Mouse (Mus musculus) heart, embryonic 12.5 days (tissue): ENCODE results near the gene Naa11. TPM values are rescaled to one million over a fixed set of nuclear protein-coding genes. Genes with fewer than 3 reads are reported as not detected.

Experiments used
- ATAC-seq: fragments of 200-750 bp; cut with Nextera tagmentation; 2 replicates; pipeline ENCODE4 v1.8.0; 2017; ENCODE audit warnings: moderate TSS enrichment, moderate library complexity; ENCODE audit not compliant: insufficient number of reproducible peaks, low FRiP score
- H3K27ac ChIP-seq: fragments of 300-500 bp; sonication (generic); 2 replicates; pipeline ENCODE4 v1.5.1; 2016; ENCODE audit warnings: mild to moderate bottlenecking, moderate library complexity; ENCODE audit not compliant: poor library complexity, severe bottlenecking
- H3K27me3 ChIP-seq: fragments of 300-500 bp; sonication (generic); replicated peaks from 2 replicates; pipeline ENCODE4 v1.6.1; 2016; ENCODE audit warnings: mild to moderate bottlenecking, moderate library complexity
- H3K36me3 ChIP-seq: fragments of 300-500 bp; sonication (generic); 2 replicates; pipeline ENCODE4 v1.6.1; 2016; ENCODE audit warnings: mild to moderate bottlenecking, moderate library complexity
- H3K4me1 ChIP-seq: fragments of 300-500 bp; sonication (generic); replicated peaks from 2 replicates; pipeline ENCODE4 v1.6.1; 2016; ENCODE audit warnings: mild to moderate bottlenecking
- H3K4me2 ChIP-seq: fragments of 300-500 bp; sonication (generic); 2 replicates; pipeline ENCODE4 v1.6.1; 2016; ENCODE audit warnings: mild to moderate bottlenecking, moderate library complexity
- H3K4me3 ChIP-seq: fragments of 300-500 bp; sonication (generic); 2 replicates; pipeline ENCODE4 v1.5.1; 2016; ENCODE audit warnings: mild to moderate bottlenecking
- H3K9ac ChIP-seq: fragments of 300-500 bp; sonication (generic); 2 replicates; pipeline ENCODE4 v1.6.1; 2016; ENCODE audit warnings: mild to moderate bottlenecking, moderate library complexity
- H3K9me3 ChIP-seq: fragments of 300-500 bp; sonication (generic); replicated peaks from 2 replicates; pipeline ENCODE4 v1.6.1; 2016; ENCODE audit warnings: mild to moderate bottlenecking, moderate library complexity
- WGBS: fragments of 180-500 bp; shearing (Covaris S2); methylation state at CpG from one replicate; pipeline ENCODE4 v1.1.7; 2016; 5-methylcytosine and 5-hydroxymethylcytosine counted together
- polyA plus RNA-seq: library from polyadenylated mRNA; unstranded; fragments of >200 nt; fragmentation: Nextera tagmentation; extraction: Ambion mirVana; gene quantifications from 2 replicates; pipeline ENCODE4 v1.2.1, GENCODE M21; 2016

Gene Naa11
- polyA plus RNA-seq, 1 experiment from 2014 or later: not detected

- no peak for ATAC-seq
- Histone ChIP-seq H3K4me2 (no peak overlapping the region), H3K4me3 (no peak overlapping the region), H3K36me3 (no peaks in the 10 kb centered on the region), H3K4me1 (peaks cover 11% of the 10 kb centered on the region), H3K9ac (no peak overlapping the region), H3K27ac (no peak overlapping the region), H3K27me3 (no peaks in the 10 kb centered on the region), H3K9me3 (no peaks in the 10 kb centered on the region)
- 59% methylated on average over 4 of the region's 4 CpGs for WGBS
Measured at GRCm38 (mm10) chr5:97384399-97384798, 7.8 kb downstream of the Naa11 start.

DNA sequence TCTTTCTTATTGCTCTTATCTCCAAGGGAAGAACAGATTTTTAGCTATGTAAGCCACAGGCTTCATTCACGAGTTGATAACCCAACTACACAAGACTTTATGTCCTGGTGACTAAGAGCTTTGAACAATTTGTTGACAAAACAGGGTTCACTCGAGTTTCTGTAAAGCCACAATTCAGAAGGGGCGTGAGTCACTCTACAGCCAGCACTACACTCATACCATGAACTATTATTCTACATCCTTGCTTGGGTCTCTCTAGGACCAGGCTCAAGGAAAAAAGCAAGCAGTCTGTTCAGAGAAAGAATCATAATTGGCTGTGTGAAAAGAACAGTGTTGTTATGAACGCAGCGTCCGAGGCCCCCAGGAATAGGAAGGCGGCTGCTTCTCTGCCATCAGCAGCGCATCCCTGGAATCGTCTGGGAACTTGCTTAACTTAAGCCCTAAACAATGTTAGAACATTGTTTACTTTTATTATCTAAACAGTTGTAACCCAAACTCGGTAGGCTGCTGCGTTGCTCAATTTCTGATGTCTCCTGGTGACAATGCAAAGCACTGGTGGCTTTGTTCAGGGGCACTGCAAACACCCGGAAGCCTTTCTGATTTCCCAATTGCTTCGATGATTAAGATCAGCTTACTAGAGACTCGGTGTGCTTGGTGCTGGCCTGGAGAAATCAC is 9.5 kb downstream of the Naa11 start:
- ATAC-seq: no peak
- no peak overlapping the region for H3K4me2 ChIP-seq
- WGBS: 66% methylated on average over 14 of the region's 14 CpGs

GRCm38 (mm10) chr5:97379976-97380375 is 12.2 kb downstream of the Naa11 start:
- Histone ChIP-seq H3K4me3 (no peak overlapping the region), H3K27me3 (no peaks in the 10 kb centered on the region), H3K4me2 (no peak overlapping the region), H3K9ac (no peak overlapping the region), H3K27ac (no peak overlapping the region), H3K4me1 (0 out of 2 replicates have a peak, but pooled peaks cover 8% of the 10 kb centered on the region), H3K36me3 (no peaks in the 10 kb centered on the region), H3K9me3 (no peaks in the 10 kb centered on the region)
- ATAC-seq: no peak
- WGBS: 48% methylated on average over 3 of the region's 3 CpGs

More for the DNA sequence above, 9.5 kb downstream of the Naa11 start:
- H3K9ac ChIP-seq: no peak overlapping the region
- H3K4me3 ChIP-seq: no peak overlapping the region
- H3K9me3 ChIP-seq: no peaks in the 10 kb centered on the region
- H3K4me1 ChIP-seq: peaks cover 3% of the 10 kb centered on the region; the same call in 1 of the 2 replicates
- H3K27me3 ChIP-seq: no peaks in the 10 kb centered on the region
- no peaks in the 10 kb centered on the region for H3K36me3 ChIP-seq
- H3K27ac ChIP-seq: no peak overlapping the region

GRCm38 (mm10) chr5:97364781-97365180 is 27.4 kb downstream of the Naa11 start:
- H3K4me1 ChIP-seq: peaks cover 4% of the 10 kb centered on the region
- H3K27me3 ChIP-seq: no peaks in the 10 kb centered on the region
- WGBS: 73% methylated on average over 8 of the region's 8 CpGs
- no peak overlapping the region for H3K4me3 ChIP-seq
- no peak overlapping the region for H3K4me2 ChIP-seq
- H3K36me3 ChIP-seq: no peaks in the 10 kb centered on the region
- H3K27ac ChIP-seq: no peak overlapping the region
- no peak overlapping the region for H3K9ac ChIP-seq
- ATAC-seq: no peak
- H3K9me3 ChIP-seq: no peaks in the 10 kb centered on the region

DNA sequence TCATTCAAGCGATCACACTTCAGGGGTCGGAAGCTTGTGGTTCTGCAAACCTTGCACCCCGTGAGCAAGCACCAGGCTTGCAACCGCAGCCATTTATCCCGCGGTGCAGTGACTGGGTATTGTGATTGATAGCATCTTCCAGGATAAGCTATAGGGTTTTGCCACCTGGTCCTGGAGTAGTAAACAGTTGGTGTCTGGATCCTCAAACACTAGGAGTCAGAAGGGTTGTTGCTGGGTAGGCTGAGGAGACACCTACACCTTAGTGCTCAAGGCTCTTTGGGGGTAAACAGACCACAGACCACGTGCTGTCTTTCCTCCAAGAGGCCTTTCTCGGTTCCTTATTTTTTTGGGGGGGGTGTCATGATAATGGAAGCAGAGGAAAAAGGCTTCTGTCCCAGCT is 27.9 kb downstream of the Naa11 start:
- Histone ChIP-seq H3K4me3 (no peak overlapping the region), H3K27ac (no peak overlapping the region), H3K9me3 (no peaks in the 10 kb centered on the region), H3K9ac (no peak overlapping the region), H3K4me2 (no peak overlapping the region), H3K36me3 (no peaks in the 10 kb centered on the region), H3K4me1 (no peaks in the 10 kb centered on the region), H3K27me3 (no peaks in the 10 kb centered on the region)
- no peak for ATAC-seq
- WGBS: 73% methylated on average over 8 of the region's 8 CpGs

DNA sequence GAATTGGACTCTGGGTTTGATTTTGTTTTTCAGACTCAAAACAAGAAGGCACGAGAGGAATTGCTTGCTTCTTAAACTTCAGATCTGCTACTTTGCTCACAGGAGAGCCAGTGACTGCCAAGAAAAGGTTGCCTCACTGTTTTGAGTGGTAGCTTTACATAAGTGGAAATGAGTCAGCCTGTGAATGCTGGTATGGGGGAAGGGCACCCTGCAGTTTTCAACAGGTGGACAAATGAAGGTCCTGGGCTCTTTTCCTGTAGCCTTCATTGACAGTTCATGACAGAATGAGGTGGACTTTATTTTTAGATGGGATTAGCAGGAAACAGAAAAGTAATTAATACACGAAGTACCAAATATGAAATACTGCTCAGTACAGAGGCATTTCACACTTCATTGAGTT is 29.6 kb downstream of the Naa11 start:
- Histone ChIP-seq H3K9me3 (peaks cover 3% of the 10 kb centered on the region; the same call in 1 of the 2 replicates), H3K9ac (no peak overlapping the region), H3K4me3 (no peak overlapping the region), H3K4me1 (no peaks in the 10 kb centered on the region), H3K27ac (no peak overlapping the region), H3K27me3 (no peaks in the 10 kb centered on the region), H3K4me2 (no peak overlapping the region), H3K36me3 (no peaks in the 10 kb centered on the region)
- no peak for ATAC-seq
- WGBS: 43% methylated on average over 2 of the region's 2 CpGs

DNA sequence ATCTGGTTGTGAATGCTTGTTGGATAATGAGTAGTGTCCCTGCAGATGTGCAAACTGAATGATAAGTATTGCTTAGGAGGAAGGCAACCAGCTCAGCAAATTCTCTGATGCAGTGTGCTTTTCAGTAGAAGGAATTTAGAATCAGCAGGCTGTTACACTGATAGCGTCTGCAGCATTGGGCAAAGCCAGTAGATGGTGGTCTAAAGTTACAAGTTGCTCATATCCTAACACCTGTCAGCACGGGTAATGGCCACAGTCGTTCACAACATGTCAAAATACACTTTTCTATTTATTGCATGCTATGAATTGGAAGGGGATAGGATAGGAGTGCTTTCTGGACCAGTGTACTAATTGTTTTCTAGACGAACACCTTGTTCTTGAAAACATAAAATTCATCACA is 33.1 kb downstream of the Naa11 start:
- no peak overlapping the region for H3K9ac ChIP-seq
- 0 out of 2 replicates have a peak, but pooled peaks cover 3% of the 10 kb centered on the region for H3K4me1 ChIP-seq
- peaks cover 4% of the 10 kb centered on the region; the same call in 1 of the 2 replicates for H3K9me3 ChIP-seq
- no peak overlapping the region for H3K27ac ChIP-seq
- no peaks in the 10 kb centered on the region for H3K27me3 ChIP-seq
- 49% methylated on average over 4 of the region's 4 CpGs for WGBS
- no peaks in the 10 kb centered on the region for H3K36me3 ChIP-seq
- H3K4me2 ChIP-seq: no peak overlapping the region
- no peak overlapping the region for H3K4me3 ChIP-seq
- ATAC-seq: no peak

- Histone ChIP-seq H3K4me2 (no peak overlapping the region), H3K27ac (no peak overlapping the region), H3K9ac (no peak overlapping the region), H3K4me3 (no peak overlapping the region), H3K27me3 (no peaks in the 10 kb centered on the region), H3K4me1 (0 out of 2 replicates have a peak, but pooled peaks cover 3% of the 10 kb centered on the region), H3K36me3 (no peaks in the 10 kb centered on the region), H3K9me3 (peaks cover 4% of the 10 kb centered on the region; the same call in 1 of the 2 replicates)
- no peak for ATAC-seq
- 15% methylated on average over 2 of the region's 2 CpGs for WGBS
Measured at GRCm38 (mm10) chr5:97356135-97356534, 36.0 kb downstream of the Naa11 start.

GRCm38 (mm10) chr5:97355152-97355551 is 37.0 kb downstream of the Naa11 start:
- peaks cover 4% of the 10 kb centered on the region; the same call in 1 of the 2 replicates for H3K9me3 ChIP-seq
- no peaks in the 10 kb centered on the region for H3K27me3 ChIP-seq
- 0 out of 2 replicates have a peak, but pooled peaks cover 3% of the 10 kb centered on the region for H3K4me1 ChIP-seq
- no peak overlapping the region for H3K4me2 ChIP-seq
- WGBS: 97% methylated on average over 2 of the region's 2 CpGs
- ATAC-seq: no peak
- no peak overlapping the region for H3K27ac ChIP-seq
- H3K4me3 ChIP-seq: no peak overlapping the region
- H3K9ac ChIP-seq: no peak overlapping the region
- no peaks in the 10 kb centered on the region for H3K36me3 ChIP-seq

- Histone ChIP-seq H3K4me2 (no peak overlapping the region), H3K9ac (no peak overlapping the region), H3K9me3 (no peaks in the 10 kb centered on the region), H3K27me3 (0 out of 2 replicates have a peak, but pooled peaks cover 3% of the 10 kb centered on the region), H3K4me3 (no peak overlapping the region), H3K36me3 (no peaks in the 10 kb centered on the region), H3K27ac (no peak overlapping the region), H3K4me1 (peaks cover 11% of the 10 kb centered on the region)
- ATAC-seq: no peak
- WGBS: 28% methylated on average over 2 of the region's 2 CpGs
Measured at GRCm38 (mm10) chr5:97348760-97349159, 43.4 kb downstream of the Naa11 start.

- H3K9me3 ChIP-seq: no peaks in the 10 kb centered on the region
- 0 out of 2 replicates have a peak, but pooled peaks cover 3% of the 10 kb centered on the region for H3K27me3 ChIP-seq
- no peak overlapping the region for H3K9ac ChIP-seq
- no peak overlapping the region for H3K27ac ChIP-seq
- no peaks in the 10 kb centered on the region for H3K36me3 ChIP-seq
- no peak overlapping the region for H3K4me2 ChIP-seq
- 50% methylated on average over 8 of the region's 8 CpGs for WGBS
- H3K4me1 ChIP-seq: peaks cover 11% of the 10 kb centered on the region
- H3K4me3 ChIP-seq: no peak overlapping the region
- ATAC-seq: no peak
Measured at GRCm38 (mm10) chr5:97348310-97348709, 43.9 kb downstream of the Naa11 start.
